Mouse (Mus musculus): ENCODE results near the gene Aoc1. TPM values are rescaled to one million over a fixed set of nuclear protein-coding genes. Genes with fewer than 3 reads are reported as not detected.
"Not testable (repeated sequence)": the region's sequence is repeated elsewhere in the genome, so short reads cannot be mapped to it uniquely, and the experiment has no call there.

The Aoc1 gene
- polyA plus RNA-seq, 1 experiment from 2014 or later: 2.5 TPM

- DNase-seq (ENCODE audit: low spot score): no peak
- H3K4me1 ChIP-seq (replicated peaks; ENCODE audit: control insufficient read depth, insufficient read depth, low read length): no peaks in the 10 kb centered on the region; the same call in 1 of the 2 replicates
- 76% methylated on average over 8 of the region's 8 CpGs for WGBS
- no peak overlapping the region for H3K4me3 ChIP-seq (ENCODE audit: low read depth, low read length)
- H3K27me3 ChIP-seq (replicated peaks; ENCODE audit: control insufficient read depth, insufficient read depth, low read length): no peaks in the 10 kb centered on the region
- H3K9ac ChIP-seq (ENCODE audit: low read length): no peak overlapping the region
- no peak overlapping the region for H3K4me2 ChIP-seq (ENCODE audit: low read length)
- H3K9me3 ChIP-seq (ENCODE audit: control insufficient read depth, low read length): 0 out of 2 replicates have a peak, but pooled peaks cover 3% of the 10 kb centered on the region
- no peak for ATAC-seq (replicated peaks; ENCODE audit: low FRiP score, low TSS enrichment, low read depth)
- H3K36me3 ChIP-seq (ENCODE audit: control insufficient read depth, insufficient read depth, low read length): no peaks in the 10 kb centered on the region
- H3K27ac ChIP-seq (ENCODE audit: low read depth): no peak overlapping the region
These were observed 22.5 kb downstream of the Aoc1 start for GRCm38 (mm10) chr6:48894938-48895818.

GRCm38 (mm10) chr6:48895941-48896340 lies 23.2 kb downstream of the Aoc1 start:
- 0 out of 2 replicates have a peak, but pooled peaks cover 3% of the 10 kb centered on the region for H3K9me3 ChIP-seq (ENCODE audit: control insufficient read depth, low read length)
- no peaks in the 10 kb centered on the region for H3K36me3 ChIP-seq (ENCODE audit: control insufficient read depth, insufficient read depth, low read length)
- ATAC-seq (replicated peaks; ENCODE audit: low FRiP score, low TSS enrichment, low read depth): no peak
- no peak overlapping the region for H3K27ac ChIP-seq (ENCODE audit: low read depth)
- no peak overlapping the region for H3K4me2 ChIP-seq (ENCODE audit: low read length)
- no peaks in the 10 kb centered on the region for H3K27me3 ChIP-seq (replicated peaks; ENCODE audit: control insufficient read depth, insufficient read depth, low read length)
- no peaks in the 10 kb centered on the region for H3K4me1 ChIP-seq (replicated peaks; ENCODE audit: control insufficient read depth, insufficient read depth, low read length)
- H3K4me3 ChIP-seq (ENCODE audit: low read depth, low read length): no peak overlapping the region
- no peak overlapping the region for H3K9ac ChIP-seq (ENCODE audit: low read length)
- DNase-seq (ENCODE audit: low spot score): no peak
- 78% methylated on average over 5 of the region's 5 CpGs for WGBS

GRCm38 (mm10) chr6:48896956-48897355 lies 24.3 kb downstream of the Aoc1 start:
- DNase-seq (ENCODE audit: low spot score) (no peak), ATAC-seq (replicated peaks; ENCODE audit: low FRiP score, low TSS enrichment, low read depth) (no peak)
- Histone ChIP-seq H3K4me3 (ENCODE audit: low read depth, low read length) (no peak overlapping the region), H3K27ac (ENCODE audit: low read depth) (no peak overlapping the region), H3K27me3 (replicated peaks; ENCODE audit: control insufficient read depth, insufficient read depth, low read length) (no peaks in the 10 kb centered on the region), H3K9ac (ENCODE audit: low read length) (no peak overlapping the region), H3K9me3 (ENCODE audit: control insufficient read depth, low read length) (0 out of 2 replicates have a peak, but pooled peaks cover 3% of the 10 kb centered on the region), H3K4me2 (ENCODE audit: low read length) (no peak overlapping the region), H3K4me1 (replicated peaks; ENCODE audit: control insufficient read depth, insufficient read depth, low read length) (no peaks in the 10 kb centered on the region), H3K36me3 (ENCODE audit: control insufficient read depth, insufficient read depth, low read length) (no peaks in the 10 kb centered on the region)
- WGBS: 88% methylated on average over 5 of the region's 5 CpGs

- not testable (repeated sequence) for H3K4me3 ChIP-seq (ENCODE audit: low read depth, low read length); H3K4me2 ChIP-seq (ENCODE audit: low read length); H3K9ac ChIP-seq (ENCODE audit: low read length); DNase-seq (ENCODE audit: low spot score); H3K9me3 ChIP-seq (ENCODE audit: control insufficient read depth, low read length); ATAC-seq (replicated peaks; ENCODE audit: low FRiP score, low TSS enrichment, low read depth); H3K4me1 ChIP-seq (replicated peaks; ENCODE audit: control insufficient read depth, insufficient read depth, low read length); H3K27ac ChIP-seq (ENCODE audit: low read depth); H3K36me3 ChIP-seq (ENCODE audit: control insufficient read depth, insufficient read depth, low read length); H3K27me3 ChIP-seq (replicated peaks; ENCODE audit: control insufficient read depth, insufficient read depth, low read length)
- WGBS: 96% methylated on average over 11 of the region's 11 CpGs
These were observed 28.6 kb downstream of the Aoc1 start for GRCm38 (mm10) chr6:48901316-48901715.

- Histone ChIP-seq H3K9ac (ENCODE audit: low read length) (no peak overlapping the region), H3K4me3 (ENCODE audit: low read depth, low read length) (no peak overlapping the region), H3K27ac (ENCODE audit: low read depth) (no peak overlapping the region), H3K9me3 (ENCODE audit: control insufficient read depth, low read length) (no peaks in the 10 kb centered on the region), H3K4me2 (ENCODE audit: low read length) (no peak overlapping the region), H3K36me3 (ENCODE audit: control insufficient read depth, insufficient read depth, low read length) (no peaks in the 10 kb centered on the region), H3K27me3 (replicated peaks; ENCODE audit: control insufficient read depth, insufficient read depth, low read length) (no peaks in the 10 kb centered on the region), H3K4me1 (replicated peaks; ENCODE audit: control insufficient read depth, insufficient read depth, low read length) (no peaks in the 10 kb centered on the region)
- ATAC-seq (replicated peaks; ENCODE audit: low FRiP score, low TSS enrichment, low read depth) (no peak), DNase-seq (ENCODE audit: low spot score) (no peak)
- WGBS: 88% methylated on average over 17 of the region's 17 CpGs
These were observed 30.1 kb downstream of the Aoc1 start for GRCm38 (mm10) chr6:48902511-48903406.

GRCm38 (mm10) chr6:48903437-48903836 lies 30.7 kb downstream of the Aoc1 start:
- Histone ChIP-seq H3K4me1 (replicated peaks; ENCODE audit: control insufficient read depth, insufficient read depth, low read length) (no peaks in the 10 kb centered on the region), H3K36me3 (ENCODE audit: control insufficient read depth, insufficient read depth, low read length) (no peaks in the 10 kb centered on the region), H3K4me2 (ENCODE audit: low read length) (no peak overlapping the region), H3K27me3 (replicated peaks; ENCODE audit: control insufficient read depth, insufficient read depth, low read length) (no peaks in the 10 kb centered on the region), H3K9ac (ENCODE audit: low read length) (no peak overlapping the region), H3K4me3 (ENCODE audit: low read depth, low read length) (no peak overlapping the region), H3K9me3 (ENCODE audit: control insufficient read depth, low read length) (no peaks in the 10 kb centered on the region), H3K27ac (ENCODE audit: low read depth) (no peak overlapping the region)
- no peak for ATAC-seq (replicated peaks; ENCODE audit: low FRiP score, low TSS enrichment, low read depth)
- no peak for DNase-seq (ENCODE audit: low spot score)
- WGBS: 65% methylated on average over 4 of the region's 4 CpGs

- 85% methylated on average over 13 of the region's 13 CpGs for WGBS
These were observed 32.9 kb downstream of the Aoc1 start for GRCm38 (mm10) chr6:48905606-48906005.

GRCm38 (mm10) chr6:48906371-48906770 lies 33.7 kb downstream of the Aoc1 start:
- Histone ChIP-seq H3K4me2 (ENCODE audit: low read length) (no peak overlapping the region), H3K9me3 (ENCODE audit: control insufficient read depth, low read length) (no peaks in the 10 kb centered on the region), H3K36me3 (ENCODE audit: control insufficient read depth, insufficient read depth, low read length) (no peaks in the 10 kb centered on the region), H3K27me3 (replicated peaks; ENCODE audit: control insufficient read depth, insufficient read depth, low read length) (no peaks in the 10 kb centered on the region), H3K4me1 (replicated peaks; ENCODE audit: control insufficient read depth, insufficient read depth, low read length) (no peaks in the 10 kb centered on the region), H3K9ac (ENCODE audit: low read length) (no peak overlapping the region), H3K27ac (ENCODE audit: low read depth) (no peak overlapping the region), H3K4me3 (ENCODE audit: low read depth, low read length) (no peak overlapping the region)
- no peak for DNase-seq (ENCODE audit: low spot score)
- no peak for ATAC-seq (replicated peaks; ENCODE audit: low FRiP score, low TSS enrichment, low read depth)
- WGBS: 94% methylated on average over 14 of the region's 14 CpGs

More at GRCm38 (mm10) chr6:48905606-48906005, 32.9 kb downstream of the Aoc1 start:
- H3K4me2 ChIP-seq (ENCODE audit: low read length): no peak overlapping the region
- ATAC-seq (replicated peaks; ENCODE audit: low FRiP score, low TSS enrichment, low read depth): no peak
- H3K36me3 ChIP-seq (ENCODE audit: control insufficient read depth, insufficient read depth, low read length): no peaks in the 10 kb centered on the region
- no peaks in the 10 kb centered on the region for H3K27me3 ChIP-seq (replicated peaks; ENCODE audit: control insufficient read depth, insufficient read depth, low read length)
- no peak overlapping the region for H3K4me3 ChIP-seq (ENCODE audit: low read depth, low read length)
- H3K27ac ChIP-seq (ENCODE audit: low read depth): no peak overlapping the region
- no peaks in the 10 kb centered on the region for H3K9me3 ChIP-seq (ENCODE audit: control insufficient read depth, low read length)
- no peak overlapping the region for H3K9ac ChIP-seq (ENCODE audit: low read length)
- H3K4me1 ChIP-seq (replicated peaks; ENCODE audit: control insufficient read depth, insufficient read depth, low read length): no peaks in the 10 kb centered on the region
- no peak for DNase-seq (ENCODE audit: low spot score)

Measured in intestine, embryonic 14.5 days (tissue).